Mouse (Mus musculus): ENCODE results near the gene Csrp3. TPM values are rescaled to one million over a fixed set of nuclear protein-coding genes. Genes with fewer than 3 reads are reported as not detected.

The Csrp3 gene
- polyA plus RNA-seq, 1 experiment = 0.33 TPM

DNA sequence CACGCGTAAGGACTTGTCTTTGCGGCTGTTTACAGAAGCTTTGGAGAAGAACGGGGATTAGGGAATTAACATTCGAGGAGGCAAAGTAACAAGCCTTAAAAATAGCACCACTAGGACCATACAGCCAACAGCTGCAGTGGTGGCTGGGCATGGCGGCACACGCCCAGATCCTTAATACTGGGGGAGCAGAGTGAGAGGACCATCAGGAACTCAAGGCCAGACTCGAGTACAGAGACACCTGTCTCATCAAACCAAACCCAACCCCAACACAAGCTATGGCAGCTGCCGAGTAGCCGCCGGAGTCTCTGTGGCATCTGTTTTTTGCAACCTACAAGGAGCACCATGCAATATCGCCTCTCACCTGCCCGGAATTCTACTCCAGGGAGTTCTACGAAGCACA is 27.3 kb upstream of the Csrp3 start:
- no peak overlapping the region for H3ac ChIP-seq (ENCODE audit: control insufficient read depth, insufficient read length, low read depth)
- H3K27me3 ChIP-seq (ENCODE audit: control insufficient read depth, insufficient read depth, insufficient read length) = no peaks in the 10 kb centered on the region
- TF ChIP-seq MYOG (IDR thresholded peaks at IDR 0.05; ENCODE audit: control insufficient read depth, extremely low read depth, insufficient read length) = no peak
- TF ChIP-seq USF1 (IDR thresholded peaks at IDR 0.05; ENCODE audit: low read depth) = no peak
- TF ChIP-seq MAX (IDR thresholded peaks at IDR 0.05) = no peak
- TF ChIP-seq MYOD1 (IDR thresholded peaks at IDR 0.05; ENCODE audit: control insufficient read depth, insufficient read length, low read depth) = no peak
- TF ChIP-seq CTCF (IDR thresholded peaks at IDR 0.05; ENCODE audit: control insufficient read depth, insufficient read depth, insufficient read length) = no peak
- TF ChIP-seq CEBPB (IDR thresholded peaks at IDR 0.05; ENCODE audit: low read depth) = no peak
- no peak for TF ChIP-seq FOSL1 (IDR thresholded peaks at IDR 0.05; ENCODE audit: insufficient read depth, low read length, poor library complexity, severe bottlenecking)
- H3K36me3 ChIP-seq (ENCODE audit: control insufficient read depth, insufficient read depth) = peaks cover 92% of the 10 kb centered on the region
- no peak overlapping the region for H3K4me3 ChIP-seq (ENCODE audit: insufficient read depth, poor library complexity, severe bottlenecking)
- peaks cover 47% of the 10 kb centered on the region for H3K79me3 ChIP-seq (ENCODE audit: low read depth)
- H3K79me2 ChIP-seq (ENCODE audit: control insufficient read depth, insufficient read depth) = peaks cover 63% of the 10 kb centered on the region

DNA sequence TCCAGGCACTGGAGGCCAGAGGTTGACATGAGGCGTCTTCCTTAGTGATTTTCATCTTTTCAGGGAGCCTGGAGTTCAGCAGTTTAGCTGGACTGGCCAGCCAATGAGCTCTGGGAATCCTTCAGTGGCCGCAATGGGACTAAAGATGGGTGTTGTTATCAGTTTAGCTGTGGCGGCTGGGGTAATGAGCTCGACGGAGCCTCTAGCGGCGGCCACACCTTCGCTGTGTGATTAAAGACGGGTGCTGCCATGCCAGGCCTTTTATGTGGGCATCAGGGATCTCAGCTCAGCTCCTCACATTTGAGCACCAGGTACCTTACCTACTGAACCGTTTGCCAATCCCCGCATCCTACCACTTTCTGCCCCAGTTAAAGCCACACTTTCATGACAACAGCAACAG is 23.5 kb upstream of the Csrp3 start:
- H3K79me3 ChIP-seq (ENCODE audit: low read depth) = peaks cover 15% of the 10 kb centered on the region
- H3K4me3 ChIP-seq (ENCODE audit: insufficient read depth, poor library complexity, severe bottlenecking) = no peak overlapping the region
- H3K36me3 ChIP-seq (ENCODE audit: control insufficient read depth, insufficient read depth) = peaks cover 99% of the 10 kb centered on the region
- H3K79me2 ChIP-seq (ENCODE audit: control insufficient read depth, insufficient read depth) = peaks cover 26% of the 10 kb centered on the region
- H3K27me3 ChIP-seq (ENCODE audit: control insufficient read depth, insufficient read depth, insufficient read length) = no peaks in the 10 kb centered on the region
- no peak overlapping the region for H3ac ChIP-seq (ENCODE audit: control insufficient read depth, insufficient read length, low read depth)
- TF ChIP-seq CEBPB (IDR thresholded peaks at IDR 0.05; ENCODE audit: low read depth) = no peak
- TF ChIP-seq MYOD1 (IDR thresholded peaks at IDR 0.05; ENCODE audit: control insufficient read depth, insufficient read length, low read depth) = no peak
- no peak for TF ChIP-seq MAX (IDR thresholded peaks at IDR 0.05)
- no peak for TF ChIP-seq MYOG (IDR thresholded peaks at IDR 0.05; ENCODE audit: control insufficient read depth, extremely low read depth, insufficient read length)
- no peak for TF ChIP-seq FOSL1 (IDR thresholded peaks at IDR 0.05; ENCODE audit: insufficient read depth, low read length, poor library complexity, severe bottlenecking)
- TF ChIP-seq USF1 (IDR thresholded peaks at IDR 0.05; ENCODE audit: low read depth) = no peak
- TF ChIP-seq CTCF (IDR thresholded peaks at IDR 0.05; ENCODE audit: control insufficient read depth, insufficient read depth, insufficient read length) = no peak

DNA sequence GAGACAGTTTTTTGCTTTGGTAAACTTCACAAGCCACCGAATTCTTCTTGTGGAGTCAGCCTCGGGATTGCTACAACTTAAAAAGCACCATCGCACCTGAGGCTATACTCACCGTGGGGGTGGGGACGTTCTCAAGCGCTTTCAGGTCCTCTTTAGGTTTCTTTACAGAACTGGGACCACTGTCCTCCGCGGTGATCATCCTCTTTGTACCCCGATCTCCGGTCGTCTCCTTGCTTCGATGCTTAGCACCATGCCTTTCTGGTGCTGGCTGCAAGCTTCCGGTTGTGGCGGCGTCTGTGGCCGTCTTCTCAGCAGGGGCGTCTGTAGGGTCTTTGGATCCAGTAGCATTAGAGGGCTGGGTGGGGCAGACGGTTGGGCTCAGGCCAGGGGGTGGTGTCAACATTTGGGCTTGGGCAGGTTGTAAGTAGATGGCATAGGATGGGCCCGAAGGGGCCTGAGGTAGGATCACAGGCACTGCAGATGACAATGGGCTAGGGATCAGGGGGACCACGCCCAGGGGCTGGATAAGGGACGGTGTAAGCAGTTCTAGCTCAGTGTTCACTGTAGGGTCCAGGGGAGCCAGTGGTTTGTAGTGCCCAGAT is 22.8 kb upstream of the Csrp3 start:
- peaks cover 12% of the 10 kb centered on the region for H3K79me3 ChIP-seq (ENCODE audit: low read depth)
- H3K79me2 ChIP-seq (ENCODE audit: control insufficient read depth, insufficient read depth) = peaks cover 20% of the 10 kb centered on the region
- H3ac ChIP-seq (ENCODE audit: control insufficient read depth, insufficient read length, low read depth) = no peak overlapping the region
- no peak for TF ChIP-seq MAX (IDR thresholded peaks at IDR 0.05)
- peaks cover 99% of the 10 kb centered on the region for H3K36me3 ChIP-seq (ENCODE audit: control insufficient read depth, insufficient read depth)
- no peaks in the 10 kb centered on the region for H3K27me3 ChIP-seq (ENCODE audit: control insufficient read depth, insufficient read depth, insufficient read length)
- no peak overlapping the region for H3K4me3 ChIP-seq (ENCODE audit: insufficient read depth, poor library complexity, severe bottlenecking)

DNA sequence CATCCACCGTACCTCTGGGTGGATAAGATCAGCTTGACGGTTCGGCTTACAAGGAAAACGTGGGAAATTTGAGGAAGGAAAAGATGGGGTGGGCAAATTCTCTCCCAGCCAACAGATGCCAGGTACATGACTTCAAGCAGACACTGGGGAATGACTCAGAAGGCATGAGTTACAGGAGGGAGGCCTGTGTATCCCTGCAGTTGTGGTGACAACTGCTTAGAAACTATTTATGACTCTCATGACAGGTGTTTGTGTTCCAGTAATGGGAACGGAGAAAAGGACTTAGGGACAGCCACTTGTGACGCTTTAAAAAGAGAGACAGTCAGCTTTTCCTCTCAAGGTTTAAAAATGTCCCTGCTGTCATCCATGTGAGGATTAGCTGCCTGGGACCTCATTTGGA is 22.3 kb upstream of the Csrp3 start:
- peaks cover 99% of the 10 kb centered on the region for H3K36me3 ChIP-seq (ENCODE audit: control insufficient read depth, insufficient read depth)
- peaks cover 14% of the 10 kb centered on the region for H3K79me2 ChIP-seq (ENCODE audit: control insufficient read depth, insufficient read depth)
- no peak for TF ChIP-seq CTCF (IDR thresholded peaks at IDR 0.05; ENCODE audit: control insufficient read depth, insufficient read depth, insufficient read length)
- TF ChIP-seq MYOD1 (IDR thresholded peaks at IDR 0.05; ENCODE audit: control insufficient read depth, insufficient read length, low read depth) = peak; percentile 65
- H3ac ChIP-seq (ENCODE audit: control insufficient read depth, insufficient read length, low read depth) = no peak overlapping the region
- no peaks in the 10 kb centered on the region for H3K27me3 ChIP-seq (ENCODE audit: control insufficient read depth, insufficient read depth, insufficient read length)
- H3K79me3 ChIP-seq (ENCODE audit: low read depth) = peaks cover 9% of the 10 kb centered on the region
- no peak overlapping the region for H3K4me3 ChIP-seq (ENCODE audit: insufficient read depth, poor library complexity, severe bottlenecking)

DNA sequence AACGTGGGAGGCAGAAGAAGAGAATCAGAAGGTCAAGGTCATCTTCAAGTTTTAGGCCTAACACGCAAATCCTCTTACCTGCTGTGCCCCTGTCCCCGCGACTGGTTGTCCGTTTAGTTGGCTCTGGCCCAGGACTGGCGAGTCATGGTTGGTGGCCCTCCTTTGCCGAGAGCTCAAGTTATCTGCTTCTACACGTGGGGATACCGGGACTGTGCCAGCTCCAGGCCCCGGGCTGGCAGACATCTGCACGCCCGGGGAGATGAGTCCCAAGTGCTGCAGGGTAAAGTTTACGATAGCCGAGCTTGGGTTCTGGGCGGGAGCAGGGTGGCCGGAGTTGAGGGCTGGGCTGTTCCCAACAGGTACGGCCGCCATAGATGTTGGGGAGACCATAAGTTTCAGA is 19.7 kb upstream of the Csrp3 start:
- no peak overlapping the region for H3ac ChIP-seq (ENCODE audit: control insufficient read depth, insufficient read length, low read depth)
- H3K27me3 ChIP-seq (ENCODE audit: control insufficient read depth, insufficient read depth, insufficient read length) = no peaks in the 10 kb centered on the region
- no peaks in the 10 kb centered on the region for H3K79me2 ChIP-seq (ENCODE audit: control insufficient read depth, insufficient read depth)
- no peak overlapping the region for H3K4me3 ChIP-seq (ENCODE audit: insufficient read depth, poor library complexity, severe bottlenecking)
- H3K36me3 ChIP-seq (ENCODE audit: control insufficient read depth, insufficient read depth) = peaks cover 81% of the 10 kb centered on the region
- no peak for TF ChIP-seq MYOG (IDR thresholded peaks at IDR 0.05; ENCODE audit: control insufficient read depth, extremely low read depth, insufficient read length)
- TF ChIP-seq MYOD1 (IDR thresholded peaks at IDR 0.05; ENCODE audit: control insufficient read depth, insufficient read length, low read depth) = no peak
- no peak for TF ChIP-seq MAX (IDR thresholded peaks at IDR 0.05)
- TF ChIP-seq CTCF (IDR thresholded peaks at IDR 0.05; ENCODE audit: control insufficient read depth, insufficient read depth, insufficient read length) = no peak
- no peak for TF ChIP-seq CEBPB (IDR thresholded peaks at IDR 0.05; ENCODE audit: low read depth)
- TF ChIP-seq FOSL1 (IDR thresholded peaks at IDR 0.05; ENCODE audit: insufficient read depth, low read length, poor library complexity, severe bottlenecking) = no peak
- no peak for TF ChIP-seq USF1 (IDR thresholded peaks at IDR 0.05; ENCODE audit: low read depth)
- peaks cover 4% of the 10 kb centered on the region for H3K79me3 ChIP-seq (ENCODE audit: low read depth)

DNA sequence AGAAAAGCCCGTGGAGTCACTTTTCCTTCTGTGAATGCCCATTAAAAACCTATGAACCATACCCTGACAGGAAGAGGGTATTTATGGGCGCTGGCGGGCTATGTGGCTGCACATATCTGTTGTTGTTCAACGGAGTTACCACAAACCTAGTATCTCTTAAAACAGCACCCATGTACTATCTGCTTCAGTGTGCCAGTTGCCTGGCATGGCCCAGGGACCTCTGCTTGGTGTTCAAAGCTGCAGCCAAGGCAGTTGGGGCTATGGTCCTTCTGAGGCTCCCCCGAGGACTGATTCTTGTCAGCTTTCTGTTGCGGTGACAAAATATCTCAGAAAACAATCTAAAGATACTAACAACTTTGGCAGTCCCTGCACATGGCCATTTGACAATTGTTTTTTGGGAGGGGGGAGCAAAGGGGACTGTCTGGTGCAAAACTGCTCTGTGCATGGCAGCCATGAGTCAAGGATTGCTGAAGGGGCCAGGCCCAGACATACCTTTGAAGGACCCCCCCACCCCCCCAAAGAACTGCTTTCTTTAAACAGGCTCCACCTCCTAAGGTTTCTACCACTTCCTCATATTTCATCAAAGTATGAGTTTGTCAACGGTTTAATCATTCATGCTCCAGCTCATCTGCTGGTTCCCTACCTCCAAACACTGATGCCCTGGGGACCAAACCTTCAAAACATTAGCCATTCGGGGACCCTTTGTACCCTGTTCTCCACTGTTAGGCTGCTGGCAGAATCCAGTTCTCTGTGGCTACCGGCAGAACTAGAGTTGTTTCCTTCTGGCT is 17.0 kb upstream of the Csrp3 start:
- Histone ChIP-seq H3K4me3 (ENCODE audit: insufficient read depth, poor library complexity, severe bottlenecking) (no peak overlapping the region), H3K79me3 (ENCODE audit: low read depth) (peaks cover 1% of the 10 kb centered on the region), H3K79me2 (ENCODE audit: control insufficient read depth, insufficient read depth) (no peaks in the 10 kb centered on the region), H3K36me3 (ENCODE audit: control insufficient read depth, insufficient read depth) (peaks cover 57% of the 10 kb centered on the region), H3K27me3 (ENCODE audit: control insufficient read depth, insufficient read depth, insufficient read length) (no peaks in the 10 kb centered on the region), H3ac (ENCODE audit: control insufficient read depth, insufficient read length, low read depth) (no peak overlapping the region)
- TF ChIP-seq MYOD1 (IDR thresholded peaks at IDR 0.05; ENCODE audit: control insufficient read depth, insufficient read length, low read depth) = no peak
- no peak for TF ChIP-seq FOSL1 (IDR thresholded peaks at IDR 0.05; ENCODE audit: insufficient read depth, low read length, poor library complexity, severe bottlenecking)
- TF ChIP-seq CEBPB (IDR thresholded peaks at IDR 0.05; ENCODE audit: low read depth) = no peak
- TF ChIP-seq USF1 (IDR thresholded peaks at IDR 0.05; ENCODE audit: low read depth) = no peak
- TF ChIP-seq MAX (IDR thresholded peaks at IDR 0.05) = no peak

Measured in C2C12 (cell line).